Mouse (Mus musculus): Measurements from ENCODE around the gene Ppp4r3a.

Gene Ppp4r3a

DNA sequence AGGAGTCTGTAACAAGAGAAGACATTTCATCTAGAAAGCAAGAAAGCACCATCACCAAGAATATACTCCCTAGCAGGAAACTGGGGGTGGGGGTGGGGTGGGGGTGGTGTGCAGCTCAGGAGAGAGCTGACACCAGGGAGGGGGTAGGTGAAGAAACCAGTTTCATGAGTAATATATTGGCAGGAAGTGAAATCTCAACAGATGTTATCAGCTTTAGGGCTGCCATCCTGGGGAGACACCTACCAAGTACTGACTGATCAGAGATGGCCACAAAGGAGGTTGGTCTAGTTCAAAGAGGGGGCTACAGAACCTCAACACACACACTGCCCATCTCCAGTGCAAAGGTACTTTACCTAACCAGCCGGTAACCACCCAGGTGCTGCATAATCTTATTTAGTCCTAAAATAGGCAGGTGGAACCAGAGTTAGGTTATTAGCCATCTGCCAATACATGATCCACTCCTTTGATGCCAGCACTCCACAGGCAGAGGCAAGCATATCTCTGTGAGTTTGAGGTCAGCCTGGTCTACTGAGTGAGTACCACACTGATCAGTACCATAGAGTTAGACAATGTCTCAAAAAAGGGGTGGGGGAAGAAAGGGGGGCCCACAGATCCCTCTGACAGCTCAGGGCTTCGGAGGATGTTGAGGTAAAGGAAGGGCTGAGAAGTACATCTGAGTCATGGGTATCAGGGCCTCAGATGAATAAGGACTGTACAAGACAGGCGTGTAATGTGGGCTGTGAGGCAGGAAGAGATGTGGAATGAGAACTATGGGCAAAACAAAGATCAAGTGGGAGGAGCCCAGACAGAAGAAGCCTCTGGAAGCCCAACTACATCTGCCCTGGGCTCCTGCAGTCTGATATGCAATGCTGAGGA is 89.1 kb downstream of the Ppp4r3a start:
- intact Hi-C loops (cut with DNase I): no loop called here

- intact Hi-C loops (cut with DNase I): no loop called here
These were observed 90.4 kb downstream of the Ppp4r3a start for GRCm38 (mm10) chr12:100993146-100993545.

GRCm38 (mm10) chr12:100992505-100992904 is 91.0 kb downstream of the Ppp4r3a start:
- intact Hi-C loops (cut with DNase I): no loop called here

DNA sequence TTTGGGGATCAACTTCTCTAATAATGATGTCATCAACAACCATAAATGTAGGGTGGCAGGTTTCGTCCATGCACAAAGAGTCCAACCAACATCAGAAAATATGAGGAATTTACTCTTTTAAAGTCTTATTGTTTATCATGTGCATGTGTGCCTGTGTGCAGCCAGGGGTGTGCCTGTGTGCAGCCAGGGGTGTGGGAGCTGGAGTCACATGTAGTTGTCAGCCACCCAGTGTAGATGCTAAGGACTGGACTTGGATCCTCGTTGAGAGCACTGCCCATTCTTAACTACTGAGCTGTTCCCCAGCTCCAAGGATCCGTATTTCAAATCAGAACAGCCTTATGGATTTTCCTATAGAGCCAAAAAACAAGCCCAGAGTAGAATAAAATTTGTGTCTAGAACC is 92.4 kb downstream of the Ppp4r3a start:
- intact Hi-C loops (cut with DNase I): no loop called here

GRCm38 (mm10) chr12:100990291-100990690 is 93.2 kb downstream of the Ppp4r3a start:
- intact Hi-C loops (cut with DNase I): no loop called here

DNA sequence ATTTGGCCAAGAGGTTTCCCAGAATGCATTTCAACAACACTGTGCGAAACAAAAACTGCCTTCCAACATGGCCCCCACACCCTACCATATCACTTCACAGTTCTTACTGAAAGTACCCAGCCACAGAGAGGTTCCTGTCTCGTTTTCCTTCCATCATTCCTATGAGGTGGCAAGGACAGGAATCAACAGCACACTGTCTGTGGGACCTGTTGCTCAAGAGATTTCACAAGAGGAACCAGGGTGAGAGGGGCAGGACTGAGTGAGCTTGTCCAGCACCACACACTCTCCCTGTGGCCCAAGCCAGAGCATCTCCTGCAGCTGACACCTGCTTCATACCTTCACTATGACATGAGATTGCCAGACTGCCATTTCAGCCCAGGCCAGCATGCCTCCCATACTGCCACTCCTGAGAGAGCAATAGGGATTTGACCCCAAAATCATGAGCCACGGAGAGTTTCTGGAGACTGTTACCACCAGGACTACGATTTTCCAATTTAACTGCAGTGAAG is 93.7 kb downstream of the Ppp4r3a start:
- intact Hi-C loops (cut with DNase I): no loop called here

Small RNA genes lying within 50 kb of the gene (microRNA-seq; reads per million reads assigned to microRNA genes)
- 0 reads per million in 2 experiments for gene Mir1190
